Mouse (Mus musculus) heart, embryonic 13.5 days (tissue): ENCODE data around the gene Dbil5. TPM values are rescaled to one million over a fixed set of nuclear protein-coding genes. Genes with fewer than 3 reads are reported as not detected.

ENCODE experiments used
- ATAC-seq: fragments of 200-750 bp; cut with Nextera tagmentation; 2 replicates; pipeline ENCODE4 v1.8.0; 2017; ENCODE audit warnings: moderate TSS enrichment; ENCODE audit not compliant: insufficient number of reproducible peaks, low FRiP score, low TSS enrichment; ENCODE audit errors: extremely low read depth
- H3K27ac ChIP-seq: fragments of 300-500 bp; sonication (generic); replicated peaks from 2 replicates; pipeline ENCODE4 v1.5.1; 2015; ENCODE audit warnings: moderate library complexity, mild to moderate bottlenecking, inconsistent platforms
- H3K27me3 ChIP-seq: fragments of 300-500 bp; sonication (generic); replicated peaks from 2 replicates; pipeline ENCODE4 v1.6.1; 2015; ENCODE audit warnings: mild to moderate bottlenecking, inconsistent platforms
- H3K36me3 ChIP-seq: fragments of 300-500 bp; sonication (generic); 2 replicates; pipeline ENCODE4 v1.6.1; 2015; ENCODE audit warnings: mild to moderate bottlenecking, inconsistent platforms
- H3K4me1 ChIP-seq: fragments of 300-500 bp; sonication (generic); 2 replicates; pipeline ENCODE4 v1.6.1; 2015; ENCODE audit warnings: inconsistent platforms
- H3K4me2 ChIP-seq: fragments of 300-500 bp; sonication (generic); 2 replicates; pipeline ENCODE4 v1.6.1; 2015; ENCODE audit warnings: inconsistent platforms, mild to moderate bottlenecking, moderate library complexity
- H3K4me3 ChIP-seq: fragments of 300-500 bp; sonication (generic); 2 replicates; pipeline ENCODE4 v1.5.1; 2015; ENCODE audit warnings: moderate library complexity, mild to moderate bottlenecking, inconsistent platforms
- H3K9ac ChIP-seq: fragments of 300-500 bp; sonication (generic); 2 replicates; pipeline ENCODE4 v1.6.1; 2015; ENCODE audit warnings: inconsistent platforms, mild to moderate bottlenecking, moderate library complexity
- H3K9me3 ChIP-seq: fragments of 300-500 bp; sonication (generic); 2 replicates; pipeline ENCODE4 v1.6.1; 2016; ENCODE audit warnings: inconsistent platforms
- WGBS: fragments of 180-500 bp; shearing (Covaris S2); methylation state at CpG from one replicate; pipeline ENCODE4 v1.1.7; 2015; ENCODE audit warnings: mixed read lengths; 5-methylcytosine and 5-hydroxymethylcytosine counted together
- polyA plus RNA-seq: library from polyadenylated mRNA; unstranded; fragments of >200 nt; fragmentation: Nextera tagmentation; extraction: Ambion mirVana; gene quantifications from 2 replicates; pipeline ENCODE4 v1.2.1, GENCODE M21; 2015

Dbil5 gene
- polyA plus RNA-seq: 0.91 and 1.5 TPM in 2 replicates

- H3K4me1 ChIP-seq: peaks cover 23% of the 10 kb centered on the region
- H3K4me2 ChIP-seq: peak within 1 kb of the TSS; percentile 78
- H3K9ac ChIP-seq: peak within 1 kb of the TSS; percentile 93
- peak within 1 kb of the TSS; percentile 88 for H3K27ac ChIP-seq
- under 1% methylated on average over 35 of the region's 35 CpGs for WGBS
- no peaks in the 10 kb centered on the region for H3K27me3 ChIP-seq
- no peaks in the 10 kb centered on the region for H3K9me3 ChIP-seq
- peak; percentile 95 for ATAC-seq
- peaks cover 52% of the 10 kb centered on the region for H3K36me3 ChIP-seq
- peak within 1 kb of the TSS; percentile 77 for H3K4me3 ChIP-seq
Measured at GRCm38 (mm10) chr11:76217390-76217800, at the start of gene Dbil5, which contains the start of gene Gemin4. Gene Dbil5, plus strand, starts transcription at chr11:76217608. Gene Gemin4, minus strand, starts transcription at chr11:76217664.

DNA sequence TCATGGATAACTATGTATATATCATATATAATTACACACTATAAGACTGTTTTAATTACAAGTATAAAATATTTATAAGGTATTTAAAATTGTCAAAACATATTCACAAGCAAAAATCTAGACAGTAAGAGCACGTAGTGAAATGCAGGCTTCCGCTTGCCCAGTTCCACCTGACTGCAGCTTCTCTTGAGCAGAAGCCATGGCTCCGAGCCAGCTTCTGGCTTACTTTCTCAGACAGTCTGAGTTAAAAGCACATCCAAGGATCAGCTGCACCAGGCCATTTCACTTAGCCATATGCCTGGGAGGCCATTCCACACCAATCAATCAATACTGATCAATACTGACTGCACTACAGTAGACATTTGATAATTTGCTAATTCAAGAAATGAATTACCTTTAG is 48.4 kb upstream of the Dbil5 start:
- Histone ChIP-seq H3K36me3 (peaks cover 29% of the 10 kb centered on the region), H3K9me3 (no peaks in the 10 kb centered on the region), H3K4me1 (peaks cover 6% of the 10 kb centered on the region), H3K27ac (no peak overlapping the region), H3K4me2 (no peak overlapping the region), H3K9ac (no peak overlapping the region), H3K27me3 (no peaks in the 10 kb centered on the region), H3K4me3 (no peak overlapping the region)
- ATAC-seq: no peak
- WGBS: 89% methylated on average over 3 of the region's 3 CpGs

DNA sequence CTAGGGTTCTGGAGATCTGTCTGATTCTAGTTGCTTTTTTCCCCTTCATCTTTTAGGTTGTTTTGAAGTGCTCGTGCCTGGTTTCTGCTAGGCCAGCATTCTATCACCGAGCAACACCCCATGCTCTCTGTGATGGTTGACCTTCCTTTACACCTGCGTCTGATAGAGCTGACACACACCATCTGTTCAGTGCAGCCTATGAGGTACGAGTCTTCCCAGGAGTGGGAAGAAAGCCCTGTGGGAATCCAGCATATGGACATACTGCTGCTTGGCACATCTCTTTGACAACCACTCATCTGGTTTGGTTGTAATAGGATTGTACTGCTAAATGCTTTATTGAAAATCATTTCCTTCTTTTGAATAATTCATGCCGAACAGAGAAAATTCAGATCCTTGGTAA is 47.2 kb upstream of the Dbil5 start:
- no peak overlapping the region for H3K4me2 ChIP-seq
- no peaks in the 10 kb centered on the region for H3K27me3 ChIP-seq
- no peak overlapping the region for H3K9ac ChIP-seq
- no peak overlapping the region for H3K4me3 ChIP-seq
- no peaks in the 10 kb centered on the region for H3K9me3 ChIP-seq
- ATAC-seq: no peak
- peaks cover 6% of the 10 kb centered on the region for H3K4me1 ChIP-seq
- peaks cover 28% of the 10 kb centered on the region for H3K36me3 ChIP-seq
- 65% methylated on average over 5 of the region's 5 CpGs for WGBS
- no peak overlapping the region for H3K27ac ChIP-seq

DNA sequence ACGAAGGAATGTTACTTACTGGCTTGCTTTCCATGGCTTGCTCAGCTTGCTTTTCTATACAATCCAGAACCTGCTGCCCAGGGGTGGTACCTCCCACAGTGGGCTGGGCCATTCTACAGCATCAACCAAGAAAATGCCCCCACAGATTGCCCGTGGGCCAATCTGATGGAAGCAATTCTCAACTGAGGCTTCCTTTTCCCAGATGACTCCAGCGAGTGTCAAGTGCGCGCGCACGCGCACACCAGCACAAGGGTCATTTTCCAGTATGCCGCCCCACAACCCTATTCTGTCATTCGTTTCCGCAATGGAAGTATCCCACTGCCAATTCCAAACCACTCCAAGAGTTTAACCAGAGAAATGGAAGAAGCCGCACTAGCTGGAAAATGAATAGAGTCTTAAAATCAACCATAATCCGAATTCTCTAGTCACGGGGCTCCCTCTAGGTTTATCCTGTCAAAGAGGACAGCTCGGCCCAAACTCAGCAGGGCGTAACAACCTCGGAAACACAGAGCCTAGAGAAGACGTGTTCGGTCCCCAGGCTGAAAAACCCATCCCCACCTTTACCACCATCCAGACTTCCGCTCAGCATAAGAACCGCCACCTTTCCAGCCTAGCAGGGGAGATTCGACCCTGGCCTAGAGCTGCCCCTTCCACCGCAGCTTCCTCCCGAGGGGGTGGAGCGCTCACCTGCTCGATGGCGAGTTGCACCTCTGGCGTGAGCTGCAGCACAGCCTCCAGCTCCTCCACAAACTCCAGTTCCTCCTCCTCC is 38.5 kb upstream of the Dbil5 start:
- H3K9me3 ChIP-seq: no peaks in the 10 kb centered on the region
- H3K27ac ChIP-seq: peak overlapping the region; percentile 21
- peaks cover 12% of the 10 kb centered on the region for H3K4me1 ChIP-seq
- peak overlapping the region; percentile 77 for H3K4me3 ChIP-seq
- 1% methylated on average over 28 of the region's 28 CpGs for WGBS
- H3K9ac ChIP-seq: peak overlapping the region; percentile 85
- H3K4me2 ChIP-seq: peak overlapping the region; percentile 93
- H3K36me3 ChIP-seq: peaks cover 19% of the 10 kb centered on the region
- ATAC-seq: no peak
- no peaks in the 10 kb centered on the region for H3K27me3 ChIP-seq

- peak within 1 kb of the TSS; percentile 77 for H3K4me3 ChIP-seq
- H3K9ac ChIP-seq: peak within 1 kb of the TSS; percentile 85
- peak; percentile 63 for ATAC-seq
- peaks cover 12% of the 10 kb centered on the region for H3K36me3 ChIP-seq
- WGBS: under 1% methylated on average over 37 of the region's 37 CpGs
- H3K27me3 ChIP-seq: no peaks in the 10 kb centered on the region
- H3K4me2 ChIP-seq: peak within 1 kb of the TSS; percentile 93
- peak within 1 kb of the TSS; percentile 55 for H3K27ac ChIP-seq
- peaks cover 12% of the 10 kb centered on the region for H3K4me1 ChIP-seq
- H3K9me3 ChIP-seq: no peaks in the 10 kb centered on the region
Measured at GRCm38 (mm10) chr11:76179495-76180145, 37.8 kb upstream of the Dbil5 start, which contains the start of the genes Vps53 and Fam57a. Gene Vps53, minus strand, starts transcription at chr11:76179647. Gene Fam57a, plus strand, starts transcription at chr11:76179671.

- 16% methylated on average over 7 of the region's 7 CpGs for WGBS
- Histone ChIP-seq H3K9ac (peak overlapping the region; percentile 85), H3K9me3 (no peaks in the 10 kb centered on the region), H3K27ac (0 out of 2 replicates have a peak overlapping the region, but pooled peaks have one; percentile 55), H3K27me3 (no peaks in the 10 kb centered on the region), H3K4me2 (peak overlapping the region; percentile 93), H3K4me1 (peaks cover 12% of the 10 kb centered on the region), H3K36me3 (peaks cover 10% of the 10 kb centered on the region), H3K4me3 (peak overlapping the region; percentile 77)
- ATAC-seq: no peak
Measured at GRCm38 (mm10) chr11:76180146-76180540, 37.3 kb upstream of the Dbil5 start.

DNA sequence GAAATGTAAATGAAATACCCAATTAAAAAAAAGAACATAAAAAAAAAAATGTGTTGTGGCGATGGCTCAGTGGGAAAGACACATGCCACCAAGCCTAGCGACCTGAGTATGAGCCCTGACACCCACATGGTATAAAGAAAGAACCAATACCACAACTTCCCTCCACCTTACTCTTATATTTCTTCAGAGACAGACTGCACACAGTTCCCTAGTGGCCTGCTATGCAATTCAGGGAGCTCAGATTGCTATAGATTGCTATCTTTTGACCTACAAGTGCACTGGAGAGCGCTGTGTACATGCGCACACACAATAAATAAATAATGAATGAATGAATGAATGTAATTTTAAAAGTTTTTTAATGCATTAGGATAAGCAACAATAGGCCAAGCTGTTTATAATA is 33.7 kb upstream of the Dbil5 start:
- H3K27ac ChIP-seq: no peak overlapping the region
- no peak overlapping the region for H3K4me2 ChIP-seq
- H3K36me3 ChIP-seq: peaks cover 5% of the 10 kb centered on the region; the same call in 1 of the 2 replicates
- H3K27me3 ChIP-seq: no peaks in the 10 kb centered on the region
- peaks cover 6% of the 10 kb centered on the region for H3K4me1 ChIP-seq
- H3K9me3 ChIP-seq: no peaks in the 10 kb centered on the region
- 77% methylated on average over 4 of the region's 4 CpGs for WGBS
- no peak for ATAC-seq
- no peak overlapping the region for H3K4me3 ChIP-seq
- H3K9ac ChIP-seq: no peak overlapping the region

GRCm38 (mm10) chr11:76186908-76187307 is 30.5 kb upstream of the Dbil5 start:
- ATAC-seq: no peak
- Histone ChIP-seq H3K27me3 (no peaks in the 10 kb centered on the region), H3K4me3 (no peak overlapping the region), H3K9ac (no peak overlapping the region), H3K4me2 (no peak overlapping the region), H3K4me1 (no peaks in the 10 kb centered on the region), H3K9me3 (no peaks in the 10 kb centered on the region), H3K36me3 (no peaks in the 10 kb centered on the region), H3K27ac (no peak overlapping the region)
- 77% methylated on average over 6 of the region's 6 CpGs for WGBS

- Histone ChIP-seq H3K4me1 (peaks cover 14% of the 10 kb centered on the region), H3K4me2 (0 out of 2 replicates have a peak overlapping the region, but pooled peaks have one; percentile 29), H3K27ac (no peak overlapping the region), H3K4me3 (no peak overlapping the region), H3K9ac (no peak overlapping the region), H3K27me3 (0 out of 2 replicates have a peak, but pooled peaks cover 3% of the 10 kb centered on the region), H3K9me3 (no peaks in the 10 kb centered on the region), H3K36me3 (no peaks in the 10 kb centered on the region)
- no peak for ATAC-seq
- WGBS: 64% methylated on average over 8 of the region's 8 CpGs
Measured at GRCm38 (mm10) chr11:76196275-76196976, 21.0 kb upstream of the Dbil5 start.

DNA sequence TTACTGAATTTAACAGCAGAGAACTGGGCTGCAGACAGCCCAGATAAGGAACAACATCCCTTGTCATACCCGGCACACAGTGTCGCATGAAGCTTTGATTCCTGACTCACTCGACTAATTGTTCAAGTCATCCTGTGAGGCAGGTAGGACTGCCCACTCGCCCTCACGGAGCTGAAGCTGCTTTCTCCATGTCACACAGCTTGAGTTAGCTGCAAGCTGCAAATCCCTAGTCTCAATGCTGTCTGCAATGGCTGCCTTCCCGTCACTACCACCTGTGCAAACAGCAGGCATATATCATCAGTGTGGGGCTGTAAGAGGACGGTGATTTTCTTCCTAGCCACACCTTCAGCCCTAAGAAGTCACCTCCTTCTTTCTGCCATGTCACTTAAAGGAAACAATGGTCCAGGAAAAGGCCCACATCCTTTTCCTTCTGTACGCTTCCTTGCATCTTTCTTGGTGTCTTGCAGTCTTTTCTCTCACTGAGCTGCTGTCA is 20.4 kb upstream of the Dbil5 start:
- ATAC-seq: no peak
- Histone ChIP-seq H3K9ac (no peak overlapping the region), H3K4me1 (peaks cover 15% of the 10 kb centered on the region), H3K4me2 (0 out of 2 replicates have a peak overlapping the region, but pooled peaks have one; percentile 29), H3K27ac (no peak overlapping the region), H3K9me3 (no peaks in the 10 kb centered on the region), H3K4me3 (no peak overlapping the region), H3K27me3 (0 out of 2 replicates have a peak, but pooled peaks cover 3% of the 10 kb centered on the region), H3K36me3 (no peaks in the 10 kb centered on the region)
- 42% methylated on average over 8 of the region's 8 CpGs for WGBS
